Mouse (Mus musculus) heart, adult 18-20 months (tissue): ENCODE measurements at regions not wholly inside any gene's neighbourhood (a gene's known extent, or its start where the extent isn't known, plus 50 kb on each side); places are given as distances from the start of the nearest gene placed in this dataset.

ENCODE experiments used
- DNase-seq, 2 experiments: peaks; one replicate each; pipeline ENCODE4 v3.0.0; 2021 to 2022; ENCODE audit warnings: mixed read lengths in 1 of 2

DNA sequence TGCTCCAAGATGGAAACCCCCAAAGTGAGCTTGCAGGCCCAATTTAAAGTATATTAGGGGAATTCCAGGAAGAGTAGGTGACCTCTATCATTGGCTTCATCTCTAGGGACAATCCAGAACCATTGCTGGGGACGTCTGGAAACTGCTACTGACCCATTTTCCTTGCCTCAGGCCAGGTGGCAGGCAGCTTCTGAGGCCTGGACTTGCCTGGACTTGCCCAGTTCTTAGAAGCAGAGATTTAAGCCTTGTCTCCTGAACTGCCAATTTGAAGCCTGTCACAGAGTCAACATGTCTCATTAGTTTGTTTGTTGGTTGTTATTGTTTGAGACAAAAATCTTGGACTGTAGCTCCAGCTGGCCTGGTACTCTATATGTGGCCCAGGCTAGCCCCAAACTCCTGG, 151.1 kb downstream of the Sp3 start:
- no peak for DNase-seq

- DNase-seq, result no peak
Measured at GRCm38 (mm10) chr2:72832770-72833169, 147.5 kb downstream of the Sp3 start.

DNA sequence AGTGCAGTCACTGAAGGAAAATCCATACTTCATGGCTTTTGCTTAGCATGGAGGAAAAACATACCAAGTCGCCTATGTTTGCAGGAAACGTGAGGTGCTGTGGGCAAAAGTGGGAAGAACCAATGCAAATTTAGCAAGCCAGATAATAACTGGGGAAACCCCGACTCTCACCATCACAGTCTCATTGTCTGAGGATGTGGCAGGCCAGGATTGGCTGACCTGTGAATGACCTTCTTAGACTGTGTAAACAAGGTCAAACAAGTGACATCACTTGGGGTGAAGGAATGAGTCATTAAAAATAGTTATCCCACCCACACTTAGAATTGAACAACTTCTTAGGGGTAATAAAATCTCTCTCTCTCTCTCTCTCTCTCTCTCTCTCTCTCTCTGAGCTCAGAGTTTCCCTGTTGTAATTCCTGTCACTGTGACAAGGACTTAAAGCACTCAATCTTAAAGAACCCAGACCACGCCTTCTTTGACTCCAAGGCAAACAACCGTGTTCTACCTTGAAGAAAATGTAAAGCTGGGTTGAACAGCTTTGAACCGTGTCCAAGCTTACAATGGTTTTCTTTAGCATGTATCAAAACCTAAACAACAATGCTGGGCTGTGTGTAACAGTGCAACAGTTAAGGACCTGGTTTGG, 142.0 kb downstream of the Sp3 start:
- DNase-seq, result peak; percentile 27 to 40

GRCm38 (mm10) chr2:72839673-72840072, 140.6 kb downstream of the Sp3 start:
- peak; percentile 6 to 9 for DNase-seq

- DNase-seq, result peak; percentile 36 to 52
Measured at GRCm38 (mm10) chr2:72841367-72841766, 138.9 kb downstream of the Sp3 start.

- peak; percentile 5 to 9 for DNase-seq
Measured at GRCm38 (mm10) chr2:72843610-72844009, 136.6 kb downstream of the Sp3 start.

- peak; percentile 23 to 24 for DNase-seq
Measured at GRCm38 (mm10) chr2:72849441-72850192, 130.6 kb downstream of the Sp3 start.

DNA sequence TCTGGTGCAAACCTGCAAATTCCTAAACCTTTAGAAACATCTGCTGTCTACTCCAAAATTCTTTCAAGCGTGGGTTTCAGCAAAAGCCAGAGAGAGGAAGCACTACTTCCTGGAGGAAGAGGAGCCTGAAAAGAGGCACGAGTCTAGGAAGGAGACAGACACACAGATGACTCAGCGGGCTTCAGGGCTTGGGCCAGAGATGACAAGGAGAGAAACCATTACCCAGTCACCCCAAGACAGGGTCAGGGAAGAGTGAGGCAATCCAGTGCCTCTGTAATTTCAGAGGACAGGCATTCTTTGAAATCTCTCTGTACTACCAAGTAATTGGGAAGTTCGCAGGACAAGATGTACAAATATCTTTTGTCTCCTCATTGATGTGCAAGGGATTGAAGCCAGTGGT, 127.7 kb downstream of the Sp3 start:
- DNase-seq, result no peak

GRCm38 (mm10) chr2:72855276-72855970, 124.8 kb downstream of the Sp3 start:
- DNase-seq, result no peak

DNA sequence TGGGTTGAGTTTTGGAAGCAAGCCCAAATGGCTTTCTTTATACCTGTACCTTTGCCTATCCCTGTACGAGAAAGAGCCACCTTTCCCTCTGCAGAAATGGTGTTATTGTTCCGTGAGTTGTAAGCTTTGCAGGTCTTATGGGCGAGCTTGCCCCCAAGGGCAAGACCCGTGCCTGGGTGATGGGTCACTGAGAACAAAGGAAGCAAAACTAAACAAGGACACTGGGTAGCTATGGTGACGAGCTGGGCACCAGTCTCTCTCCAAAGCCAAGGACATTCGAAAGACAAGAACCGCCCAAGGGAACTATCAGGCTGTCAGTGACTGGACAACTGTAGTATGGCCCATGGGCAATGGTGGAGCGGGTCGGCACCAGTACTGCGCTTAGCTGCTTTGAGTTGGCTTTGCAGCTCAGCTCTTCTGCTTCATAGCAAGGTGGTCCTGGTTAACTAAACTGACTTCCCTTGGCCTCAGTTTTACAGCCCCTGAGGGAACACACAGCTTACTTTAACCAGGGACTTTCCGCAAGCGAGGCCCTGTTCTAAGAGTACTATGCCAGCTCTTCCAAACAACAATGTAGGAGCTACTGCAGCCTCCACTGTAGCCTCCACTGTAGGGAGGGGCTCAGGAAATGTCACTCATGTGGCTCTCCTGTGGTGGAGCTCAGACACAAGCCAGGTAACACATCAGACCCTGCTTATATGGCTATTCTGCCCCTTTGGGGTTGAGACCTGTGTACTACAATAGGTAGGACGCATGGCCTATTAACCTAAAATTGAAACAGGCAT, 124.1 kb downstream of the Sp3 start:
- DNase-seq, result no peak

GRCm38 (mm10) chr2:72857377-72857776, 122.9 kb downstream of the Sp3 start:
- no peak for DNase-seq

DNA sequence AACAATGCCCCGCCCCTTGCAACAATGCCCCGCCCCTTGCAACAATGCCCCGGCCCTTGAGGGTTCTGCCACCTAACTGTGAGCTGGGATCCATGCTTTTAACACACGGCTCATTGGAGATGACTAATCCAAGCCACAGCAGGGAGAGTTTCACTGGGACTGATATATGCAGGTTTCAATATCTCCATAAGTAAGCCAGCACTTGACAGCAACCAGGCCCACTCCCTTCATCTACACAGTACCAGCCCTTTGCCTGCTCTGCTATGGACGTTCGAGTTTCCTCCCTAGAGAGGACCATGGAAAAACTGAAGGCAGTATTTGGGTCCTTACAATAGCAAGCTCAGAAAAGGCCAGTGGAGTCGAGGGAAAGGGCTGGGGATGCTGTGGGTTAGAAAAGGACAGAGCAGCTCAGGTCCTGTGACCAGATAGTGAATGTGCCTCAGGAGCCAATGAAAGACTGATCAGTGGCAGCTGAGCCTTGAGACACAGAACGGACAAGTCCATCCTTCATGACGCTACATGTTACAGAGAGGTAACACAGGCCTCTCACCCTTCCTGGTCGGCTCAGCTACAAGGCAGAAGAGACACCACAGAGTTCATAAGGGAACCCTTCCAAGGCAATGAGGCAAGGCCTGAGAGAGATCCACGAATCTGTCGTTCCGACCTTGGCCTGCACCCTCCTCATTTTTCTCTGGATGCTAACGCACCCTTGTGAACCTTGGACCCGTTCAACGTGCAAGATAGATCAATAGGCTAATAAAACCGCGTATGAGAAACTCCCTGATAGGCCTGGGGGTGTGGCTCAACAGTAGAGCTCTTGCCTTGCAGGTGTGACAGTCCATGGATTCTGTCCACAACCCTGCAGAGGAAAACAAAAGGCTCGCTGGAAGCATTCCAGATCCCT, 114.5 kb downstream of the Sp3 start:
- no peak for DNase-seq

DNA sequence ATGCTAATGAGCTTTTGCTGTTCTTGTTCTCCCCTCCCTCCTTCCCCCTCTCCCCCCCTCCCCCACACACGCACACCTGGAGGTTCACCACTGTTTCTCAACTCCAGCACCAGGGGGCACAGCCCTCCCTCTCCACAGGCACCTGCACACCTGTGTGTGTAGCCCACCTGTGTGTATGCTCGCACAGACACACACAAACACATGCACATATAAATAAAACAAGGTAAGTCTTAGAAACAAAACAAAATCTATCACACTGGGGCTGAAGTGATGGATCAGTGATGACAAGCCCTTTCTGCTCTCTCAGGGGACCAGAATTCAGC, 113.9 kb downstream of the Sp3 start:
- no peak for DNase-seq

- no peak for DNase-seq
Measured at GRCm38 (mm10) chr2:72868173-72868572, 112.1 kb downstream of the Sp3 start.

DNA sequence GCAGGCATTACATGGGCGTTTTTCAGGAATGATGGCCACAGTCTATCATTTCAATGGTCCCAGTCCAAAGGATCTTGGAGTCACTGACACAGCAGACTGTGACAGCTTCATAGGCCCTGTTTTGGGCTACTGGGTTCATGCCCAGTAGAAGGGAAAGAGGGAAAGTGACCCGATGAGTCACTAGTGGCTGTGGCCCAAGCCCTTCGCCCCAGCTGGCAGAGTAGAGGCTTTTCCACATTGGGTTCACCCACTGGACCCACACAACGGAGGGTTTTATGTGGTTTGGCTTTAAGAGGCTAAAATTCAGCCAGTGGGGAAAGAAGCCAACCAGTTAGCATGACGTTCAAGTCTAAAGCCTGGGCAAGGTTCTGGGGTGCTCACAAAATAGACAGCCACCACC, 108.4 kb downstream of the Sp3 start:
- peak; percentile 82 to 85 for DNase-seq

DNA sequence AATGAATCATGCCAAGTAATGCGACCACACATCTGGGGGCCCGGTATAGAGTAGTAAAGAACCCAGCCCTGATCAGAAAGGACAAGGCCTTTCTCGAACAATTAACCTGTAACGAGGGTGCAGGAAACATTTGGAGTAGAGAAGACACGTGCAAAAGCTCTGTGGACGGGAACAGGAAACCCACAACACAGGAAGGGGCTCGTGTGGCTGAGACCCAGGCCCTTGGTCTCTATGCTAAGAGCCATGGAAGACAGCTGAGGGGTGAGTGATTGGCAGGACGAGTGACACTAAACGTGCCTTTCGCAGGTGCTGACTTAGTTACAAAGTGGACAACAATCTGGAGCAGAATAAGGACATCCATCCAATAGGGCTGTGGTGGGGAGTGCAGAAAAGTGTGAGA, 106.3 kb downstream of the Sp3 start:
- DNase-seq, result no peak

- DNase-seq, result no peak
Measured at GRCm38 (mm10) chr2:72874533-72874932, 105.7 kb downstream of the Sp3 start.

DNA sequence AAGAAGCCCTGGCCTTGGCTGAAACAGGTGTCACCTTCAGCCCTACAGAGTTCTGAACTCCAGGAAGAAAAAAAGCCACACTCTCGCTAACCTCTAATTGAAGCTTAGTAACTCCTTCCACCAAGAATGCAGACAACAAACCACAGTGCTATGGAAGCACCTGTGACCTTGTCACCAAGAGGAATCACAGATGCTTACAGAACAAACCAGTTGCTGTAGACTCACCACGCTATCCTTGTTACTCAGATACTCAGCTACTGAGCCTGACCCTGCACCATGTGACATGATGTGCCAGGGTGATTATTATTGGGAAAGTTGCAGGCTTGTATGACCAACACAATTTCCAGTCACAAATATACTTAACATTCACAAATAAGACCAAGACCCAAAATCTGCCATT, 104.6 kb downstream of the Sp3 start:
- no peak for DNase-seq

DNA sequence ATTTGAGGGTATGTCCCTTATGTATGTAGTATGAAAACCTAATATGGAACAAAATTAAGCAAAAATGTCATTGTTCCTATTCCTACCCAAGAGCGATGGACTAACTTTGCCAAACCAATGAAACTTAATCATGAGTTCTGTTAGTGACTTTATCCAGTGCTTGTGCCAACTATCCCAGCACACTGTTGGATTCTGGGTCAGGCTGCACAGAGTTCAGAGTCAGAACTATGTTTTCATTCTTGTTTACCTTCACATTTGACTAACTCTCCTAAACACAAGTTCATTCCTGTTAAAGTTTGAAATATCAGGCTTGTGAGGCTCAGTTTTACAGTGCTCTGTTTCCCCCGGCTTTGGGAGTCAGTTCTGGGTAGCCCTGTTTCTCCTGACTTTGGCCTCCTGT, 100.2 kb downstream of the Sp3 start:
- DNase-seq, result no peak

DNA sequence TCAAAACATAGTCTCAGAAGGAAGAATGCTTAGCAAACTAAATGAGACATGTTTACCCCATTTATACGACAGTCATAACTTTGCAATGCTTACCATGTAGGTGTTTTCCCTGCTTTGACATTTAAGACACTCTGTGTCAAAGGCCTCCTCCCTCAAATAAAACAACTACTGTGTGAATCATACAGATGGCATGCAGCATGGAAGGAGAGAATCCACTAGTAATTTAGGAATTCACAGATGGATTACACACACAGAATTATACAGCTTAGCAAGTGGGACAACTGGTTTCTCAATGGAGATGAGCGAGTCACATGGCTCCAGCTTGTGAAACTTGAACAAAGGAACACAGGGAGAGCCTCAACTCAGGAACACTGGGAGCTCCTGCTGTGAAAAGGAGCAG, 98.7 kb downstream of the Sp3 start:
- no peak for DNase-seq

DNA sequence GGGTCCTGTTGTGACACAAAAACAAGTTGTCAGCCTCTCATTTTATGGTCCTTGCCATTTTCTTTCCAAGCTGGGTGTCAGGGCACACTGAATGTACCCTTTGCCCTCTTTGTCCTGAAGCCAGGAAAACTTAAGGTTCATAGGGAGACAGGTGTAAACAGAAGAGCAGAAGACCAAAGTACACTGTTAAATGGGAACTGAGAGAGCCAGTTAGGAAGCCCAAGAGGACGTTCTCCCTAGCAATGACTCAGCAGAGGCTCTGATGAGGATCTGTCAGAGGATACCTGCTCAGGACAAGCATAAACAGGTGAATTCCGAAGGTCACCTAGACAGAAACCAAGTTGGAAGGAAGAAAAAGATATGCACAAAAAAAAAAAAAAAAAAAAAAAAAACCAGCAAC, 94.0 kb downstream of the Sp3 start:
- DNase-seq, result no peak
